Mouse (Mus musculus) Muller cell, postnatal 12 days (primary cell): ENCODE results near the gene Apln.
A peak's percentile ranks its signal among the peaks of the same experiment; 100 is the strongest.

Source experiments
- DNase-seq: peaks from one replicate; pipeline ENCODE4 v3.0.0-alpha.2; 2015; ENCODE audit errors: inconsistent ontology term

The Apln gene

GRCm38 (mm10) chrX:48016906-48017601, 17.6 kb downstream of the Apln start:
- DNase-seq: no peak

- DNase-seq: no peak
Measured at GRCm38 (mm10) chrX:48011656-48012055, 23.0 kb downstream of the Apln start.

GRCm38 (mm10) chrX:48006062-48006461, 28.6 kb downstream of the Apln start:
- DNase-seq: peak; percentile 45

DNA sequence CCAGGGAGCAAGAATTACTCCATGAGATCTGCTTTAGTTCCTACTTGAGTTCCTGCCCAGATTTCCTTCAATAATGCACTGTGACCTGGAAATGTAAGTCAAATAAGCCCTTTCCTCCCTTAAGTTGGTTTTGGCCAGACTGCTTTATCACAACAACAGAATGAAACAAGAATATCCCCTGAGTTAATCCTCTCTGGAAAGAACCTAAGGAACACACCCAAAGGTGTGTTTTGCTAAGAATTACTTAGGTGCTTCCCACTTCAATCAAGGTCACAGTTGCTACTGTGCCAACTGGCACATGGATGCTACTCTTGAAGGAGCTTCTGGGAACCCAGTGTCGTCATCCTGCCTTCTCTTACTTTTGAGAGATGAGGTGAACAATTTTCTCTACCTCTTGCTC, 29.9 kb downstream of the Apln start:
- DNase-seq: no peak

- no peak for DNase-seq
Measured at GRCm38 (mm10) chrX:48001151-48001550, 33.5 kb downstream of the Apln start.

DNA sequence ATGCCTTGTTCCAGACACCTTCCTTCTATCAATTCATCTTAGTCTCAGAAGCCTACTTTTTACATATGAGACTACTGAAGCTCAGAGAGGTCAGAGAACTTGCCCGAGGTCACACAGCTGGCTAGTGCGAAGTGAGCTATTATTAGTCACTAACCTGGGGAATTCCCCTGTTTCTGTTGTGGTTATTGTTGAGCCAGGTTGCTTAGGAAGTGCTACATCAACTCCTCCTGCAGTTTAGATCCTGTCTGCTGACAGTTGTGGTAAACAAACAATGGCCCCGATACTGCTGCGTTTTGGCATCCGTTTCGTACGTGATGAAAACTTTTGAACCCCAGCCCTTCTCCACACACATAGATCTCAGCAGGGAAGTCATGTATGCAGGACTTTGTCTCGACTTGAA, 36.2 kb downstream of the Apln start:
- DNase-seq: no peak

DNA sequence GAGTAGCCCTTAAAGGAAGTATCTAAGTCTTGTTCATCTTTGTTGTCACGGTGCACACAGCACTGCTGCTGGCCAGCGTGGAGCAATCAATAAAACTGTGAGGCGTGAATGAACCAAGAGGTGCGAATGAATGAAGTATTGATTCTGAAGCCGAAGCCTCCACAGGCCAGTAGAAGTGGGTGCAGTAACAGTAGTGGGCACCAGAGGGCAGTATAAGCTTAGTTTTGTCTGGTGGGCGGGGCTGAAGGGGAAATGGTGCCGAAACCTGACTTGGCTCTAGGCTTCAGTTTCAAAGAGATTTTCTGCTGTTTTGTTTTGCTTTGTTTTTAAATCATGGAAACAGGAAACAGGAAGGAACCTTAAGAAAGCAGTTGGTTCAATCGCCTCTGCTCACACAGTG, 42.0 kb downstream of the Apln start:
- peak; percentile 40 for DNase-seq

- peak; percentile 4 for DNase-seq
Measured at GRCm38 (mm10) chrX:47988024-47988423, 46.6 kb downstream of the Apln start.

DNA sequence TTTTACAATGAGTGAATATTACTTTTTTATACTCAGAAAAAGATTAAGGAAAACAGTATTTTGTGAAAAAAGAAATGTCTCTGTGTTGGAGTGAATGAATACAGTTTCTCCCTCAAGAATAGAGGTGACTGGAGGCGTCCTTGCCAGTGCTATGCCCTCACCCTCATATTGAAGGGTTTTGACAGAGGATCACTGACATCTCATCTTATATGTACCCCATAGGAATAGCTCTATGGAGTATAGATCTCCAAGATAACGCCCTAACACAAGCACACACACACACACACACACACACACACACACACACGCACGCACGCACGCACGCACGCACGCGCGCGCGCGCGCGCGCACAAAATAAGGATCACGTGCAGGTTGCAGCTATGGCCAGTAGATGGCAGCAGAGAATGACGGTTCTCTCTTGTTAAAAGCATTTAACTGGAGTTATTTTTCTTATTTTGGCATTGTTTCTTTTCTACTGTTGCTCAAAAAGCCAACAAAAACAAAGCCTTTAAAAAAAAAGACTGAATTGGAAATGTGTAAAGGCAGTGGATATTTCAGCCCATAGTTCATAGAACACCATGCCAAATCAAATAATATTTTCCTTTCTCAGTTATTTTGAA, 49.5 kb downstream of the Apln start:
- DNase-seq: peak; percentile 63

- no peak for DNase-seq
Measured at GRCm38 (mm10) chrX:47977078-47977477, 57.6 kb downstream of the Apln start.

DNA sequence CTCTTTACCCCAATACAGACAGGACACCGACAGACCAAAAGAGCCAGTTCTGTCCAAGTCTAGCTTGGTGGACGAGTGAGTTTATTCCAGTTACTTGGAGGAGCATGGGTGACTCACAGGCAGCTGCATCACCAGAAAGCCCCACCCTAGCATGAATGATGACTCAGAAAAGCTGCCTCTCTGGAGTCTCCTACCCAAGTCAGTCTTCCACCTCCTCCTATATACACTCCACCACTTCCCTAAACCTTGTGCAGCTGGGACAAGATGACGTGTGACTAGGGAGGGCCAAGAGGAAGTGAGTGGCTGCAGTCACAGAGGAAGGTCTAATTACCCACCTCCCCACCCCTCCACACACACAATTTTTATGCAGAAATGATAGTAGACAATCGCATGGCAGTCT, 58.1 kb downstream of the Apln start:
- peak; percentile 42 for DNase-seq
